Mouse (Mus musculus): Measurements from ENCODE around the gene Pax3. TPM values are rescaled to one million over a fixed set of nuclear protein-coding genes. Genes with fewer than 3 reads are reported as not detected.

Gene Pax3
- 5.9 and 8.2 TPM in 2 replicates for polyA plus RNA-seq (2012; rRNA removed)

DNA sequence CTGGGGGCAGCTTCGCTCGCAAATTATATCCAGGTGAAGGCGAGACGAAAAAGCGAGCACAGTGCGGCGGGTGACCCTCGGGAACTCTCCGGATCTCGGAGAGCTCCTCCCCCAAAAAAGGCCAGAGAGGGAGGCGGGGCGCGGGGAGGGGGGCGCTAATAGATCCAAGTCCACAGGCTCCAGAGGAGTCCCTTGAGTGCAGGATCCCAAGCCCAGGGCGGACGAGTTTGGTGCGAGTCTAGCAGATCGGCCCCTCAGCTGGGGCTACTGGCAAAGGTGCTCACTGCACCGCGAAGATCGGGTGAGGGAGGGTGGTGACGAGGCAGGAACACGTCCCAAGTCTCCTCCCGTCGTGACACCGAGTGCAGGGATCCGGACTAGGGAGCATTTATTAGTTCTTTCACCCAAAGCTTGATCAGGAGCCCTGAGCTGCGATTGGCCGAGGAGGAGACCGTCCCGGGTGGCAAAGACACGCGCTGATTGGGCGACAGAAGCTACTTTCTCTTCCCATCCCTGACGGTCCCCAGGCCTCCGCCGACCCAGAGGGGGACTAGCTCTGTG lies at the start of gene Pax3:
Pax3 (minus strand) TSS at position 384 of the 561 bp plus-strand sequence.

Other genes starting within 250 kb of the Pax3 start
- gene Sgpp2, start 113.2 kb upstream of the Pax3 start, polyA plus RNA-seq (2012; rRNA removed): 0.85 and 1.7 TPM in 2 replicates